Mouse (Mus musculus) embryonic facial prominence, embryonic 12.5 days (tissue): Measurements from ENCODE around the gene Vmn1r36. TPM values are rescaled to one million over a fixed set of nuclear protein-coding genes. Genes with fewer than 3 reads are reported as not detected.
"Not testable (repeated sequence)": the region's sequence is repeated elsewhere in the genome, so short reads cannot be mapped to it uniquely, and the experiment has no call there.

Experiments used
- ATAC-seq: fragments of 200-750 bp; cut with Nextera tagmentation; 2 replicates; pipeline ENCODE4 v1.8.0; 2017; ENCODE audit not compliant: insufficient number of reproducible peaks, insufficient read depth, low FRiP score, low TSS enrichment
- H3K27ac ChIP-seq: fragments of 300-500 bp; sonication (generic); 2 replicates; pipeline ENCODE4 v1.5.1; 2016; ENCODE audit warnings: mild to moderate bottlenecking
- H3K27me3 ChIP-seq: fragments of 300-500 bp; sonication (generic); 2 replicates; pipeline ENCODE4 v1.6.1; 2016; ENCODE audit warnings: mild to moderate bottlenecking, moderate library complexity
- H3K36me3 ChIP-seq: fragments of 300-500 bp; sonication (generic); 2 replicates; pipeline ENCODE4 v1.6.1; 2016; ENCODE audit warnings: mild to moderate bottlenecking
- H3K4me1 ChIP-seq: fragments of 300-500 bp; sonication (generic); 2 replicates; pipeline ENCODE4 v1.6.1; 2016
- H3K4me2 ChIP-seq: fragments of 300-500 bp; sonication (generic); replicated peaks from 2 replicates; pipeline ENCODE4 v1.6.1; 2016; ENCODE audit warnings: mild to moderate bottlenecking, moderate library complexity
- H3K4me3 ChIP-seq: fragments of 300-500 bp; sonication (generic); 2 replicates; pipeline ENCODE4 v1.5.1; 2016; ENCODE audit warnings: mild to moderate bottlenecking
- H3K9ac ChIP-seq: fragments of 300-500 bp; sonication (generic); 2 replicates; pipeline ENCODE4 v1.6.1; 2016; ENCODE audit warnings: mild to moderate bottlenecking, moderate library complexity
- H3K9me3 ChIP-seq: fragments of 300-500 bp; sonication (generic); 2 replicates; pipeline ENCODE4 v1.6.1; 2016; ENCODE audit warnings: mild to moderate bottlenecking, moderate library complexity
- WGBS: fragments of 180-500 bp; shearing (Covaris S2); methylation state at CpG from one replicate; pipeline ENCODE4 v1.1.7; 2016; 5-methylcytosine and 5-hydroxymethylcytosine counted together
- polyA plus RNA-seq: library from polyadenylated mRNA; unstranded; fragments of >200 nt; fragmentation: Nextera tagmentation; extraction: Ambion mirVana; gene quantifications from 2 replicates; pipeline ENCODE4 v1.2.1, GENCODE M21; 2016

The Vmn1r36 gene
- polyA plus RNA-seq = not detected in 2 replicates

- H3K4me1 ChIP-seq, H3K9ac ChIP-seq, H3K27me3 ChIP-seq, H3K36me3 ChIP-seq, ATAC-seq, H3K9me3 ChIP-seq, H3K27ac ChIP-seq, H3K4me2 ChIP-seq, H3K4me3 ChIP-seq: not testable (repeated sequence)
- 55% methylated on average over 2 of the region's 2 CpGs for WGBS
These were observed at the start of gene Vmn1r36 for GRCm38 (mm10) chr6:66719068-66719467. Gene Vmn1r36, minus strand, starts transcription at chr6:66719168.

GRCm38 (mm10) chr6:66729082-66729481 lies 10.1 kb upstream of the Vmn1r36 start, which contains the start of gene Vmn1r37:
Gene Vmn1r37, plus strand, starts transcription at chr6:66729382.
- H3K9me3 ChIP-seq, H3K27ac ChIP-seq, H3K4me3 ChIP-seq, H3K36me3 ChIP-seq, H3K4me1 ChIP-seq, H3K27me3 ChIP-seq, H3K4me2 ChIP-seq, H3K9ac ChIP-seq, ATAC-seq: not testable (repeated sequence)

- H3K4me1 ChIP-seq = no peaks in the 10 kb centered on the region
- H3K4me2 ChIP-seq = no peak overlapping the region
- no peak overlapping the region for H3K27ac ChIP-seq
- no peaks in the 10 kb centered on the region for H3K27me3 ChIP-seq
- no peaks in the 10 kb centered on the region for H3K36me3 ChIP-seq
- H3K9ac ChIP-seq = no peak overlapping the region
- no peaks in the 10 kb centered on the region for H3K9me3 ChIP-seq
- WGBS = 74% methylated on average over 3 of the region's 3 CpGs
- H3K4me3 ChIP-seq = no peak overlapping the region
- no peak for ATAC-seq
These were observed 5.1 kb downstream of the Vmn1r36 start for GRCm38 (mm10) chr6:66713854-66714253.

- Histone ChIP-seq H3K36me3 (no peaks in the 10 kb centered on the region), H3K4me3 (no peak overlapping the region), H3K27me3 (no peaks in the 10 kb centered on the region), H3K9me3 (no peaks in the 10 kb centered on the region), H3K9ac (no peak overlapping the region), H3K4me2 (no peak overlapping the region), H3K27ac (no peak overlapping the region), H3K4me1 (no peaks in the 10 kb centered on the region)
- no peak for ATAC-seq
These were observed 10.1 kb downstream of the Vmn1r36 start for GRCm38 (mm10) chr6:66708901-66709300.

GRCm38 (mm10) chr6:66685806-66686205 lies 33.2 kb downstream of the Vmn1r36 start, which contains the start of gene Vmn1r35:
Gene Vmn1r35, minus strand, starts transcription at chr6:66685906.
- Histone ChIP-seq H3K4me1 (no peaks in the 10 kb centered on the region), H3K9me3 (no peaks in the 10 kb centered on the region), H3K27ac (no peak within 1 kb of the TSS), H3K4me3 (no peak within 1 kb of the TSS), H3K4me2 (no peak within 1 kb of the TSS), H3K27me3 (no peaks in the 10 kb centered on the region), H3K9ac (no peak within 1 kb of the TSS), H3K36me3 (no peaks in the 10 kb centered on the region)
- 78% methylated on average over 3 of the region's 3 CpGs for WGBS
- no peak for ATAC-seq

Other genes starting within 250 kb of the Vmn1r36 start
- 91.5 and 100 TPM in 2 replicates for gene Mad2l1, start 183.8 kb downstream of the Vmn1r36 start, polyA plus RNA-seq
- 0.08 TPM in 1 of 2 replicates, not detected in the other for gene Vmn1r32, start 159.1 kb downstream of the Vmn1r36 start, polyA plus RNA-seq
- gene Vmn1r33, start 100.9 kb downstream of the Vmn1r36 start, polyA plus RNA-seq = not detected in 2 replicates
- not detected in 2 replicates for gene Vmn1r34, start 75.3 kb downstream of the Vmn1r36 start, polyA plus RNA-seq
- not detected in 2 replicates for gene Vmn1r35, start 33.3 kb downstream of the Vmn1r36 start, polyA plus RNA-seq
- gene Vmn1r37, start 10.2 kb upstream of the Vmn1r36 start, polyA plus RNA-seq = not detected in 2 replicates
- not detected in 2 replicates for gene Vmn1r38, start 63.5 kb upstream of the Vmn1r36 start, polyA plus RNA-seq
- not detected in 2 replicates for gene Vmn1r39, start 91.4 kb upstream of the Vmn1r36 start, polyA plus RNA-seq
- gene Gng12, start 177.2 kb upstream of the Vmn1r36 start, polyA plus RNA-seq = 48.2 and 55.7 TPM in 2 replicates